Mouse (Mus musculus) mouse trophoblast stem cell (cell line): ENCODE measurements around the gene Naxd.
"Not testable (repeated sequence)": the region's sequence is repeated elsewhere in the genome, so short reads cannot be mapped to it uniquely, and the experiment has no call there.

Experiments
- in situ Hi-C, 2 experiments: fragments of 300-500 bp; cut with MseI, MboI; formaldehyde crosslinking; loops; 2 replicates in 1 of 2; 3 replicates in 1 of 2; pipeline ENCODE4 v1.15.1; 2025

Naxd gene

GRCm38 (mm10) chr8:11473072-11473471 lies 24.2 kb upstream of the Naxd start:
- in situ Hi-C loops, result no loop called here

GRCm38 (mm10) chr8:11475397-11475796 lies 21.9 kb upstream of the Naxd start:
- in situ Hi-C loops, result no loop called here

GRCm38 (mm10) chr8:11475876-11476275 lies 21.4 kb upstream of the Naxd start:
- in situ Hi-C loops, result no loop called here

GRCm38 (mm10) chr8:11476338-11477177 lies 20.7 kb upstream of the Naxd start:
- in situ Hi-C loops, result no loop called here

GRCm38 (mm10) chr8:11477178-11477553 lies 20.1 kb upstream of the Naxd start:
- in situ Hi-C loops, result no loop called here

GRCm38 (mm10) chr8:11477811-11478761 lies 19.2 kb upstream of the Naxd start, which contains the start of gene Rab20:
Rab20 (minus strand) TSS chr8:11478710.
- in situ Hi-C loops, result no loop called here

GRCm38 (mm10) chr8:11478807-11479527 lies 18.3 kb upstream of the Naxd start:
- in situ Hi-C loops, result no loop called here

GRCm38 (mm10) chr8:11479591-11479990 lies 17.7 kb upstream of the Naxd start:
- in situ Hi-C loops, result no loop called here

- in situ Hi-C loops, result no loop called here
These were observed 15.4 kb upstream of the Naxd start for GRCm38 (mm10) chr8:11481876-11482275.

- in situ Hi-C loops, result no loop called here
These were observed 14.8 kb upstream of the Naxd start for GRCm38 (mm10) chr8:11482537-11482936.

- in situ Hi-C loops, result no loop called here
These were observed 11.2 kb upstream of the Naxd start for GRCm38 (mm10) chr8:11486142-11486541.

- in situ Hi-C loops, result no loop called here
These were observed 10.1 kb upstream of the Naxd start for GRCm38 (mm10) chr8:11487229-11487628.

GRCm38 (mm10) chr8:11492340-11492739 lies 5.0 kb upstream of the Naxd start:
- in situ Hi-C loops, result not testable (repeated sequence)

GRCm38 (mm10) chr8:11498281-11498680 lies 975 bp downstream of the Naxd start:
- in situ Hi-C loops, result no loop called here

GRCm38 (mm10) chr8:11498786-11499485 lies 1.6 kb downstream of the Naxd start:
- in situ Hi-C loops, result no loop called here

- in situ Hi-C loops, result no loop called here
These were observed 6.3 kb downstream of the Naxd start for GRCm38 (mm10) chr8:11503476-11504232.

GRCm38 (mm10) chr8:11506074-11506473 lies 8.8 kb downstream of the Naxd start:
- in situ Hi-C loops, result no loop called here

- in situ Hi-C loops, result no loop called here
These were observed 9.5 kb downstream of the Naxd start for GRCm38 (mm10) chr8:11506802-11507201.

- in situ Hi-C loops, result no loop called here
These were observed 11.6 kb downstream of the Naxd start for GRCm38 (mm10) chr8:11508880-11509279.

- in situ Hi-C loops, result no loop called here
These were observed 13.7 kb downstream of the Naxd start for GRCm38 (mm10) chr8:11510971-11511370.
